ENCODE assay signal across 9 mouse cellular contexts in genomic region chr1:72963449-72963848, GRCm38 (mm10). TPM values are rescaled to one million over a fixed set of nuclear protein-coding genes. Genes with fewer than 3 reads are reported as not detected.
DNase-seq lines count a peak whose midpoint lies in the region; ATAC-seq and TF ChIP-seq lines count a peak whose summit lies in the region.
"Had no signal": no experiment of that assay in that cellular context is flagged by ENCODE, and none has a peak within 500 bp of the region (broad histone marks: within the 10 kb centered on the region; RNA-seq: fewer than 3 reads in every experiment).

No protein-coding gene starts in this region.

- no peaks in the 10 kb centered on the region for H3K27me3 ChIP-seq in forebrain, postnatal 0 days (ENCODE audit: insufficient read depth, low read length)
- H3K27me3 ChIP-seq in neural tube, embryonic 12.5 days (replicated peaks) = no peaks in the 10 kb centered on the region

- no peak overlapping the region for H3K4me2 ChIP-seq in forebrain, postnatal 0 days (ENCODE audit: low read depth)
- no peak overlapping the region for H3K4me2 ChIP-seq in neural tube, embryonic 12.5 days (replicated peaks)

- H3K9ac ChIP-seq in forebrain, postnatal 0 days = no peak overlapping the region
- no peak overlapping the region for H3K9ac ChIP-seq in neural tube, embryonic 12.5 days

- peak; percentile 31 to 32 for DNase-seq in left cerebral cortex, adult 18-20 months (ENCODE audit: low spot score in 2 of 2)
- DNase-seq in left cerebral cortex, adult 11 months (ENCODE audit: low spot score) = no peak
- peak; percentile 60 for DNase-seq in forebrain, postnatal 0 days
- DNase-seq in heart, postnatal 36 days = peak; percentile 39 to 48
- peak; percentile 32 to 33 for DNase-seq in left cerebral cortex, postnatal 36 days (ENCODE audit: low spot score in 2 of 2)
- no peak for DNase-seq in thymus, postnatal 0 days (ENCODE audit: low spot score)
- no peak for DNase-seq in thymus, postnatal 25 days

- H3K9me3 ChIP-seq in forebrain, postnatal 0 days (ENCODE audit: low read length) = no peaks in the 10 kb centered on the region
- H3K9me3 ChIP-seq in neural tube, embryonic 12.5 days = no peaks in the 10 kb centered on the region

- peak; percentile 86 for ATAC-seq in forebrain, postnatal 0 days
- peak; percentile 53 for ATAC-seq in neural tube, embryonic 12.5 days (ENCODE audit: low FRiP score, low read depth)

- TF ChIP-seq CTCF in forebrain, postnatal 0 days (IDR thresholded peaks at IDR 0.05; ENCODE audit: low read depth) = no peak

- intact Hi-C loops in heart, postnatal 36 days (cut with DNase I) = no loop called here
- intact Hi-C loops in left cerebral cortex, postnatal 36 days (cut with DNase I) = no loop called here

- WGBS in forebrain, postnatal 0 days = 17% methylated on average over 7 of the region's 7 CpGs
- 48% methylated on average over 7 of the region's 7 CpGs for WGBS in neural tube, embryonic 12.5 days

- no peak overlapping the region for H3K27ac ChIP-seq in forebrain, postnatal 0 days (ENCODE audit: low read depth, low read length)
- peak overlapping the region; percentile 26; the same call in 1 of the 2 replicates for H3K27ac ChIP-seq in neural tube, embryonic 12.5 days
- H3K27ac ChIP-seq: left cerebral cortex, adult 2 months had no signal

- no peaks in the 10 kb centered on the region for H3K4me1 ChIP-seq in forebrain, postnatal 0 days (ENCODE audit: insufficient read depth)
- peaks cover 10% of the 10 kb centered on the region; the same call in 1 of the 2 replicates for H3K4me1 ChIP-seq in neural tube, embryonic 12.5 days

- no peaks in the 10 kb centered on the region for H3K36me3 ChIP-seq in forebrain, postnatal 0 days (ENCODE audit: insufficient read depth)
- H3K36me3 ChIP-seq in neural tube, embryonic 12.5 days = no peaks in the 10 kb centered on the region

- H3K4me3 ChIP-seq in forebrain, postnatal 0 days (ENCODE audit: low read depth, low read length) = no peak overlapping the region
- H3K4me3 ChIP-seq in neural tube, embryonic 12.5 days = no peak overlapping the region
- H3K4me3 ChIP-seq: left cerebral cortex, adult 2 months had no signal

RNA-seq across cellular contexts. Expression of gene Tnp1, which starts 52.3 kb away (rescaled TPM):
- not detected for total RNA-seq in left cerebral cortex, adult 18-20 months (2021)
- not detected in 2 replicates for total RNA-seq in forebrain, postnatal 0 days (2014; rRNA removed)
- not detected in 2 replicates for polyA plus RNA-seq in forebrain, postnatal 0 days (2015; fragmentation: Nextera tagmentation; extraction: Ambion mirVana)
- total RNA-seq in heart, postnatal 36 days (2021) = not detected
- total RNA-seq in left cerebral cortex, postnatal 36 days (2021) = not detected
- polyA plus RNA-seq in neural tube, embryonic 12.5 days (2016; fragmentation: Nextera tagmentation; extraction: Ambion mirVana) = not detected in 2 replicates
- not detected in 2 replicates for polyA plus RNA-seq in thymus, postnatal 0 days (2015; fragmentation: Nextera tagmentation; extraction: Ambion mirVana)
- total RNA-seq: left cerebral cortex, adult 2 months had no signal

Comparison
In these comparisons a context has a peak if more than half of its experiments do, and no peak if none do; other contexts are left out.
1. DNase-seq: peak in left cerebral cortex, adult 18-20 months (2 of 2), forebrain, postnatal 0 days (single experiment), heart, postnatal 36 days (2 of 2) and left cerebral cortex, postnatal 36 days (2 of 2); none in left cerebral cortex, adult 11 months (single experiment), thymus, postnatal 0 days (single experiment) and thymus, postnatal 25 days (single experiment).